Mouse (Mus musculus): ENCODE measurements around the gene Klhdc8b. TPM values are rescaled to one million over a fixed set of nuclear protein-coding genes. Genes with fewer than 3 reads are reported as not detected.

The Klhdc8b gene
- 6.8 and 8.2 TPM in 2 replicates for total RNA-seq (2017)

DNA sequence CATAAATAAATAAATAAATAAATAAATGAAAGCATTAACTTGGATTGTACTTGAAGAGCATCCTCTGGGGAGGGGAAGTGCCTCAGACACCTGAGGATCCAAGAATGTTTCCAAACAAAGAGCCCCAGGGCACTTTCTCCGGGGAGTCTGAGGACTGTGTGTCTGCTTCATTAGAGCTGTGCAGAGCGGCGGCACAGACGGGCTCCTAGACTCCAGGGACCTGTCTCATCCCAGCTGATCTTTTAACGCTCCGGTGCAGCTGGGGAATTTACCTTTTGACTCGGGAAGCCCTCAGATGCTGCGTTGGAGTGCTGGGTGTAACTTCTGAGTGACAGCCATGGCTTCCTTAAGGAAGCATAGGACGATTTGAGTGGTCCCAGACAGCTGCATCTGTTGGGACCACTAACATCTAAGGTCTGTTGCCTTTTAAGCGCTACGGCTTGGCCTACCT lies at the start of gene Klhdc8b:
Klhdc8b (minus strand) TSS at position 401 of the 451 bp plus-strand sequence.
- ATAC-seq (replicated peaks; ENCODE audit: low read depth, poor library complexity, severe bottlenecking): no peak

GRCm38 (mm10) chr9:108508776-108509175 lies 47.4 kb upstream of the Klhdc8b start:
- no peak for ATAC-seq (replicated peaks; ENCODE audit: low read depth, poor library complexity, severe bottlenecking)

GRCm38 (mm10) chr9:108507619-108508434 lies 46.4 kb upstream of the Klhdc8b start, which contains the start of gene Qars:
Gene Qars, plus strand, starts transcription at chr9:108507706.
- ATAC-seq (replicated peaks; ENCODE audit: low read depth, poor library complexity, severe bottlenecking): peak; percentile 99

- no peak for ATAC-seq (replicated peaks; ENCODE audit: low read depth, poor library complexity, severe bottlenecking)
Measured at GRCm38 (mm10) chr9:108506901-108507300, 45.5 kb upstream of the Klhdc8b start.

GRCm38 (mm10) chr9:108499943-108500342 lies 38.6 kb upstream of the Klhdc8b start:
- no peak for ATAC-seq (replicated peaks; ENCODE audit: low read depth, poor library complexity, severe bottlenecking)

- no peak for ATAC-seq (replicated peaks; ENCODE audit: low read depth, poor library complexity, severe bottlenecking)
Measured at GRCm38 (mm10) chr9:108499231-108499630, 37.9 kb upstream of the Klhdc8b start.

GRCm38 (mm10) chr9:108494905-108495304 lies 33.5 kb upstream of the Klhdc8b start:
- no peak for ATAC-seq (replicated peaks; ENCODE audit: low read depth, poor library complexity, severe bottlenecking)

GRCm38 (mm10) chr9:108494146-108494825 lies 32.9 kb upstream of the Klhdc8b start:
- ATAC-seq (replicated peaks; ENCODE audit: low read depth, poor library complexity, severe bottlenecking): no peak

DNA sequence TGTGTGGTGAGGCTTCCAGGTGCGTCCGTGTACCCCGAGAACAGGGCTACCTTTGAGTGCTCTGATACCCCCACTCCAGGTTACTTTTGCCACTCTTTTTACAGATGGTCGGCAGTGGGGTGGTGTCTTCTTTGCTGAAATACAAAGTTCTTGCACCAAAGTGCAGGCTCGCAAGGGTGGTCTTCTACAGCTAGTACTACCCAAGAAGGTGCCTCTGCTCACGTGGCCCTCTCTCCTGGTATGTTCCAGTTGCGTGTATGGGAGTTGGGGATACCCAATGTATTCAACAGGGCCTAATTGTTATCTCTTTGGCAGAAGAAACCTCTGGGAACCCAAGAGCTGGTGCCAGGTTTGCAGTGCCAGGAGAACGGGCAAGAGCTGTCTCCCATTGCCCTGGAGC lies 31.9 kb upstream of the Klhdc8b start:
- no peak for ATAC-seq (replicated peaks; ENCODE audit: low read depth, poor library complexity, severe bottlenecking)

- peak; percentile 72 for ATAC-seq (replicated peaks; ENCODE audit: low read depth, poor library complexity, severe bottlenecking)
Measured at GRCm38 (mm10) chr9:108492043-108492750, 30.8 kb upstream of the Klhdc8b start.

- no peak for ATAC-seq (replicated peaks; ENCODE audit: low read depth, poor library complexity, severe bottlenecking)
Measured at GRCm38 (mm10) chr9:108491286-108491580, 29.9 kb upstream of the Klhdc8b start.

DNA sequence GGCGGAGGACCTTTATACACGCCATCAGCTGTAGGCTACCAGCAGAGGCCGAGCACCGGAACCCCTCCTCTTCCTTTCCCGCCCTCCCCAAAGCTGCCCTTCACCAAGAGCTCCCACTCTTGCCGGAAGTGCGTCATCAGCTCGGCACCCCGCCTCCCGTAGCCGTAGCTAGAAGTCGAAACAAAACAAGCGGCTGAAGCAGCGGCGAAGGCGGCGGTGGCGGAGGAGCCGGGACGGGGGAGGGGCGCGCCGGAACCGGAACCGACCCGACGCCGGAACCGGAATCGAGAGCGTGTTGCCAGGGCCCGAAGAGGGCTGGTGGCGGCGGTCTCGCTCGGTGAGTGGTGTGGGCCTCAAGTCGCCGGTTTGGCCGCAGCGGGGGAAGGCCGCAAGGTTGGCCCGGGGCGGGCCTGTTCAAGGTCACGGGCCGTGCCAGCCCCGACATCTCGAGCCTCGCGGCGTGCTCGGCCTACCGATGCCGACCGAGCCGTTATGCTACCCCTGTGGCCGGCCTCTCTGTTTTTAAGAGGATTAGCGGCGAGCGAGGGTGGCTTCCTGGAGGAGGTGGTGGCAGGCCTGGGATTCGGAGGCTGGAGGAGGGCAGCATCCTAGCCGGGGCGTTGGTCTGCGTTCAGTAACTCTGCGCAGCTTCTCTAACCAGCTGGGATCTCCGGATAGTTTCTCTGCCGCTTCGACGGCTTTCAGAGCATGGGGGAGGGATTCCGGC lies 29.3 kb upstream of the Klhdc8b start, which contains the start of gene Usp19:
Usp19 (plus strand) TSS at position 44 of the 727 bp plus-strand sequence.
- ATAC-seq (replicated peaks; ENCODE audit: low read depth, poor library complexity, severe bottlenecking): peak; percentile 88

GRCm38 (mm10) chr9:108489702-108490558 lies 28.5 kb upstream of the Klhdc8b start:
- ATAC-seq (replicated peaks; ENCODE audit: low read depth, poor library complexity, severe bottlenecking): no peak

- ATAC-seq (replicated peaks; ENCODE audit: low read depth, poor library complexity, severe bottlenecking): no peak
Measured at GRCm38 (mm10) chr9:108489215-108489614, 27.8 kb upstream of the Klhdc8b start.

GRCm38 (mm10) chr9:108488403-108488802 lies 27.0 kb upstream of the Klhdc8b start:
- no peak for ATAC-seq (replicated peaks; ENCODE audit: low read depth, poor library complexity, severe bottlenecking)

DNA sequence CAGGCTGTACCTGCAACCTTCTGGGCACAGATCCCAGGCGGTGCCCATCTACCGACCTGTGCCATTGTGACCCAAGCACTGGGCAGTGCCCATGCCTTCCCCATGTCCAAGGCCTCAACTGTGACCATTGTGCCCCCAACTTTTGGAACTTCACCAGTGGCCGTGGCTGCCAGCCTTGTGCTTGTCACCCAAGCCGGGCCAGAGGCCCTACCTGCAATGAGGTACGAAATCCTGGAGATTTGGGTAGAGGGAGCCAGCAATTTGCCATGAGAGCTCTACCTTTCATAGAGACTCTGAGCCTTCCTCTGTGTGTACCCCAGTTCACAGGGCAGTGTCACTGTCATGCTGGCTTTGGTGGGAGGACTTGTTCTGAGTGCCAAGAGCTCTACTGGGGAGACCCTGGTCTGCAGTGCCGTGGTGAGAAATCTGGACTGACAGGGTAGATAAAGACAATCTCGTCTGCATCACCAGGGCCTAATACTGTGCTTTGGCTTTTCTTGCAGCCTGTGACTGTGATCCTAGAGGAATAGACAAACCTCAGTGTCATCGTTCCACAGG lies 25.7 kb upstream of the Klhdc8b start:
- no peak for ATAC-seq (replicated peaks; ENCODE audit: low read depth, poor library complexity, severe bottlenecking)

DNA sequence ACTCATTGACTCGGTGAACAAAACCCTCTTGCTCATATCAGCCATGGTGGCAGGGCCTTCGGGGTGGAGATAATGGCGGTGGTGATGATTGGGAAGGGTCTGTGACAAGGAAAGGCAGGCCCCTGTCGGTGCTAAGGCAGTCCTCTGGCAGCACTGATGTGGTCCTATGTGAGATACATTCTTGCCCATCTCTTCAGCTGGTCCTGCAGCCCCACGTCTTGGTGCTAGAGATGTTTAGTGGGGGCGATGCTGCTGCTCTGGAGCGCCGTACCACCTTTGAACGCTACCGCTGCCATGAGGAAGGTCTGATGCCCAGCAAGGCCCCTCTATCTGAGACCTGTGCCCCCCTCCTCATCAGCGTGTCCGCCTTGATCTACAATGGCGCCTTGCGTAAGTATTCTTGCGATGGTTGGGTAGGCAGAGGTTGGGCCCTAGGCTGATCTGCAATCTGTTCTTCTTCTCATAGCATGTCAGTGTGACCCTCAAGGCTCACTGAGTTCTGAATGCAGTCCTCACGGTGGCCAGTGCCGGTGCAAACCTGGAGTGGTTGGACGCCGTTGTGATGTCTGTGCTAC lies 24.0 kb upstream of the Klhdc8b start:
- ATAC-seq (replicated peaks; ENCODE audit: low read depth, poor library complexity, severe bottlenecking): no peak

GRCm38 (mm10) chr9:108484021-108484420 lies 22.6 kb upstream of the Klhdc8b start:
- no peak for ATAC-seq (replicated peaks; ENCODE audit: low read depth, poor library complexity, severe bottlenecking)

Measured in common myeloid progenitor, adult 5-6 weeks (primary cell).